ENCODE assay signal across 25 mouse cellular contexts in the genomic region with DNA sequence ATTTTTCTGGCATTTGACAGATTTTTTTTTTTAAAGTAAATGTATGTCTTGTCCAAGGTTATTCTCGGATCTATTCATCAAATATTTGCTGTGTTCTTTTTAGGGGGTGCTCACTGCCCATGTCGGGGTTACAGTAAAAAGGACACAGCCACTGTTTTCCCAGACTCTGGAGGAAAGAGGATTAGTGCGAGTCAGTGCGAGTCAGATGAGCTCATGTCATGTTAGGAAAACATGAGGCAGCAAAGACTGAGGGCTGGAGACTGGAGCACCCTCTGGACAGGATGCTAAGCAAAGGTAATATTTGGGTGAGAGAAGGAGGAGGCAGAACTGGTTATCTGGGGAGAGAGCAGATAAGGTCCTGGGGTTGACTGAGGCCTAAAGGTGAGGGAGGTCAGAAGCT.
"Had no signal": no experiment of that assay in that cellular context is flagged by ENCODE, and none has a peak within 500 bp of the region (broad histone marks: within the 10 kb centered on the region; RNA-seq: fewer than 3 reads in every experiment).

No protein-coding gene starts in this region.

- H3K27ac ChIP-seq: heart, embryonic 13.5 days; heart, embryonic 15.5 days; hindbrain, embryonic 13.5 days; hindbrain, embryonic 15.5 days; hindbrain, postnatal 0 days; kidney, embryonic 15.5 days; kidney, postnatal 0 days; limb, embryonic 13.5 days; limb, embryonic 15.5 days; liver, embryonic 13.5 days had no signal

- ATAC-seq: hindbrain, postnatal 0 days; intestine, embryonic 16.5 days had no signal

- H3K4me1 ChIP-seq: limb, embryonic 15.5 days had no signal

- H3K4me3 ChIP-seq: heart, embryonic 13.5 days; heart, embryonic 15.5 days; hindbrain, embryonic 13.5 days; hindbrain, embryonic 15.5 days; kidney, embryonic 15.5 days; limb, embryonic 13.5 days; limb, embryonic 15.5 days; liver, embryonic 13.5 days had no signal

- H3K9ac ChIP-seq: heart, embryonic 13.5 days; heart, embryonic 15.5 days; hindbrain, embryonic 13.5 days; hindbrain, embryonic 15.5 days; kidney, embryonic 15.5 days; limb, embryonic 13.5 days; limb, embryonic 15.5 days; liver, embryonic 13.5 days had no signal

- H3K9me3 ChIP-seq: heart, embryonic 13.5 days; heart, embryonic 15.5 days; hindbrain, embryonic 13.5 days; hindbrain, embryonic 15.5 days; kidney, embryonic 15.5 days; limb, embryonic 13.5 days; limb, embryonic 15.5 days; liver, embryonic 13.5 days had no signal

- H3K4me2 ChIP-seq: heart, embryonic 11.5 days; heart, embryonic 13.5 days; heart, embryonic 15.5 days; hindbrain, embryonic 13.5 days; hindbrain, embryonic 15.5 days; kidney, embryonic 15.5 days; limb, embryonic 13.5 days; limb, embryonic 15.5 days; liver, embryonic 13.5 days had no signal

- DNase-seq: gastrocnemius, postnatal 14 days; gastrocnemius, postnatal 36 days; heart, adult 11 months; heart, postnatal 14 days; heart, postnatal 36 days; kidney, adult 11 months; kidney, adult 2 months; kidney, adult 9 months; kidney, postnatal 14 days; kidney, postnatal 36 days; layer of hippocampus, adult 9-11 months; layer of hippocampus, postnatal 36 days; left cerebral cortex, postnatal 4 days; liver, embryonic 13.5 days had no signal

- H3K36me3 ChIP-seq: heart, embryonic 13.5 days; heart, embryonic 15.5 days; hindbrain, embryonic 13.5 days; hindbrain, embryonic 15.5 days; kidney, embryonic 15.5 days; limb, embryonic 13.5 days; limb, embryonic 15.5 days; liver, embryonic 13.5 days had no signal

- H3K27me3 ChIP-seq: heart, embryonic 13.5 days; heart, embryonic 15.5 days; hindbrain, embryonic 13.5 days; hindbrain, embryonic 15.5 days; kidney, embryonic 15.5 days; limb, embryonic 13.5 days; limb, embryonic 15.5 days; liver, embryonic 13.5 days had no signal
